Mouse (Mus musculus): ENCODE data around the gene Clic4. TPM values are rescaled to one million over a fixed set of nuclear protein-coding genes. Genes with fewer than 3 reads are reported as not detected.

Gene Clic4
- not detected in 2 replicates for polyA plus RNA-seq (2012; ENCODE audit: insufficient read depth, insufficient read length, low replicate concordance, missing spikeins)

- peak; percentile 96 for TF ChIP-seq POLR2A (IDR thresholded peaks at IDR 0.05; ENCODE audit: insufficient read depth, low read depth, low read length)
- TF ChIP-seq CTCF (IDR thresholded peaks at IDR 0.05; ENCODE audit: insufficient read depth, low read depth, low read length) = no peak
- Histone ChIP-seq H3K4me3 (ENCODE audit: insufficient read depth, low read depth, low read length) (peak within 1 kb of the TSS; percentile 88), H3K27ac (ENCODE audit: insufficient read depth, low read depth, low read length) (peak within 1 kb of the TSS; percentile 62), H3K4me1 (ENCODE audit: control insufficient read depth, insufficient read depth, low read length) (peaks cover 10% of the 10 kb centered on the region)
- WGBS = under 1% methylated on average over 63 of the region's 64 CpGs
Observed at GRCm38 (mm10) chr4:135272640-135273306, at the start of gene Clic4. Gene Clic4, minus strand, starts transcription at chr4:135272814.

- H3K27ac ChIP-seq (ENCODE audit: insufficient read depth, low read depth, low read length) = no peak overlapping the region
- no peak overlapping the region for H3K4me3 ChIP-seq (ENCODE audit: insufficient read depth, low read depth, low read length)
- TF ChIP-seq POLR2A (IDR thresholded peaks at IDR 0.05; ENCODE audit: insufficient read depth, low read depth, low read length) (no peak), CTCF (IDR thresholded peaks at IDR 0.05; ENCODE audit: insufficient read depth, low read depth, low read length) (peak; percentile 57)
- H3K4me1 ChIP-seq (ENCODE audit: control insufficient read depth, insufficient read depth, low read length) = peaks cover 9% of the 10 kb centered on the region
- 4% methylated on average over 2 of the region's 2 CpGs for WGBS
Observed at GRCm38 (mm10) chr4:135317966-135318365, 45.4 kb upstream of the Clic4 start.

- 63% methylated on average over 4 of the region's 4 CpGs for WGBS
- no peak overlapping the region for H3K4me3 ChIP-seq (ENCODE audit: insufficient read depth, low read depth, low read length)
- peaks cover 12% of the 10 kb centered on the region for H3K4me1 ChIP-seq (ENCODE audit: control insufficient read depth, insufficient read depth, low read length)
- no peak overlapping the region for H3K27ac ChIP-seq (ENCODE audit: insufficient read depth, low read depth, low read length)
- TF ChIP-seq POLR2A (IDR thresholded peaks at IDR 0.05; ENCODE audit: insufficient read depth, low read depth, low read length) (no peak), CTCF (IDR thresholded peaks at IDR 0.05; ENCODE audit: insufficient read depth, low read depth, low read length) (no peak)
Observed at GRCm38 (mm10) chr4:135317539-135317938, 44.9 kb upstream of the Clic4 start.

- no peak overlapping the region for H3K27ac ChIP-seq (ENCODE audit: insufficient read depth, low read depth, low read length)
- H3K4me1 ChIP-seq (ENCODE audit: control insufficient read depth, insufficient read depth, low read length) = peaks cover 16% of the 10 kb centered on the region
- H3K4me3 ChIP-seq (ENCODE audit: insufficient read depth, low read depth, low read length) = no peak overlapping the region
- TF ChIP-seq POLR2A (IDR thresholded peaks at IDR 0.05; ENCODE audit: insufficient read depth, low read depth, low read length) (no peak), CTCF (IDR thresholded peaks at IDR 0.05; ENCODE audit: insufficient read depth, low read depth, low read length) (no peak)
- WGBS = 97% methylated on average over 9 of the region's 9 CpGs
Observed at GRCm38 (mm10) chr4:135315287-135315686, 42.7 kb upstream of the Clic4 start.

- H3K27ac ChIP-seq (ENCODE audit: insufficient read depth, low read depth, low read length) = no peak overlapping the region
- no peak for TF ChIP-seq CTCF (IDR thresholded peaks at IDR 0.05; ENCODE audit: insufficient read depth, low read depth, low read length)
- no peak for TF ChIP-seq POLR2A (IDR thresholded peaks at IDR 0.05; ENCODE audit: insufficient read depth, low read depth, low read length)
- WGBS = 92% methylated on average over 11 of the region's 11 CpGs
- H3K4me3 ChIP-seq (ENCODE audit: insufficient read depth, low read depth, low read length) = no peak overlapping the region
- H3K4me1 ChIP-seq (ENCODE audit: control insufficient read depth, insufficient read depth, low read length) = peaks cover 16% of the 10 kb centered on the region
Observed at GRCm38 (mm10) chr4:135314419-135314832, 41.8 kb upstream of the Clic4 start.

- WGBS = 78% methylated on average over 9 of the region's 9 CpGs
- Histone ChIP-seq H3K4me3 (ENCODE audit: insufficient read depth, low read depth, low read length) (no peak overlapping the region), H3K27ac (ENCODE audit: insufficient read depth, low read depth, low read length) (no peak overlapping the region), H3K4me1 (ENCODE audit: control insufficient read depth, insufficient read depth, low read length) (peaks cover 21% of the 10 kb centered on the region)
- TF ChIP-seq POLR2A (IDR thresholded peaks at IDR 0.05; ENCODE audit: insufficient read depth, low read depth, low read length) = no peak
- TF ChIP-seq CTCF (IDR thresholded peaks at IDR 0.05; ENCODE audit: insufficient read depth, low read depth, low read length) = no peak
Observed at GRCm38 (mm10) chr4:135313761-135314241, 41.2 kb upstream of the Clic4 start.

GRCm38 (mm10) chr4:135313111-135313691, 40.6 kb upstream of the Clic4 start:
- H3K4me3 ChIP-seq (ENCODE audit: insufficient read depth, low read depth, low read length) = no peak overlapping the region
- 52% methylated on average over 17 of the region's 17 CpGs for WGBS
- TF ChIP-seq CTCF (IDR thresholded peaks at IDR 0.05; ENCODE audit: insufficient read depth, low read depth, low read length) = no peak
- no peak for TF ChIP-seq POLR2A (IDR thresholded peaks at IDR 0.05; ENCODE audit: insufficient read depth, low read depth, low read length)
- H3K4me1 ChIP-seq (ENCODE audit: control insufficient read depth, insufficient read depth, low read length) = peaks cover 22% of the 10 kb centered on the region
- H3K27ac ChIP-seq (ENCODE audit: insufficient read depth, low read depth, low read length) = no peak overlapping the region

- no peak overlapping the region for H3K4me3 ChIP-seq (ENCODE audit: insufficient read depth, low read depth, low read length)
- WGBS = 49% methylated on average over 4 of the region's 4 CpGs
- TF ChIP-seq CTCF (IDR thresholded peaks at IDR 0.05; ENCODE audit: insufficient read depth, low read depth, low read length) (no peak), POLR2A (IDR thresholded peaks at IDR 0.05; ENCODE audit: insufficient read depth, low read depth, low read length) (no peak)
- H3K27ac ChIP-seq (ENCODE audit: insufficient read depth, low read depth, low read length) = no peak overlapping the region
- H3K4me1 ChIP-seq (ENCODE audit: control insufficient read depth, insufficient read depth, low read length) = peaks cover 24% of the 10 kb centered on the region
Observed at GRCm38 (mm10) chr4:135312706-135313105, 40.1 kb upstream of the Clic4 start.

- Histone ChIP-seq H3K4me3 (ENCODE audit: insufficient read depth, low read depth, low read length) (no peak overlapping the region), H3K27ac (ENCODE audit: insufficient read depth, low read depth, low read length) (no peak overlapping the region), H3K4me1 (ENCODE audit: control insufficient read depth, insufficient read depth, low read length) (peaks cover 30% of the 10 kb centered on the region)
- no peak for TF ChIP-seq POLR2A (IDR thresholded peaks at IDR 0.05; ENCODE audit: insufficient read depth, low read depth, low read length)
- TF ChIP-seq CTCF (IDR thresholded peaks at IDR 0.05; ENCODE audit: insufficient read depth, low read depth, low read length) = no peak
- WGBS = 87% methylated on average over 8 of the region's 8 CpGs
Observed at GRCm38 (mm10) chr4:135310371-135310770, 37.8 kb upstream of the Clic4 start.

Data from olfactory bulb, adult 2 months (tissue).